Mouse (Mus musculus) neural tube, embryonic 10.5 days (tissue): ENCODE measurements around the gene Acap3.

Source experiments
- DNase-seq: peaks from one replicate; pipeline ENCODE4 v3.0.0-alpha.2; 2017; ENCODE audit warnings: low spot score; ENCODE audit errors: extremely low spot score

Gene Acap3

GRCm38 (mm10) chr4:155932031-155932430, 40.4 kb downstream of the Acap3 start:
- DNase-seq, result no peak

- DNase-seq, result no peak
Observed at GRCm38 (mm10) chr4:155943049-155943452, 51.4 kb downstream of the Acap3 start.

DNA sequence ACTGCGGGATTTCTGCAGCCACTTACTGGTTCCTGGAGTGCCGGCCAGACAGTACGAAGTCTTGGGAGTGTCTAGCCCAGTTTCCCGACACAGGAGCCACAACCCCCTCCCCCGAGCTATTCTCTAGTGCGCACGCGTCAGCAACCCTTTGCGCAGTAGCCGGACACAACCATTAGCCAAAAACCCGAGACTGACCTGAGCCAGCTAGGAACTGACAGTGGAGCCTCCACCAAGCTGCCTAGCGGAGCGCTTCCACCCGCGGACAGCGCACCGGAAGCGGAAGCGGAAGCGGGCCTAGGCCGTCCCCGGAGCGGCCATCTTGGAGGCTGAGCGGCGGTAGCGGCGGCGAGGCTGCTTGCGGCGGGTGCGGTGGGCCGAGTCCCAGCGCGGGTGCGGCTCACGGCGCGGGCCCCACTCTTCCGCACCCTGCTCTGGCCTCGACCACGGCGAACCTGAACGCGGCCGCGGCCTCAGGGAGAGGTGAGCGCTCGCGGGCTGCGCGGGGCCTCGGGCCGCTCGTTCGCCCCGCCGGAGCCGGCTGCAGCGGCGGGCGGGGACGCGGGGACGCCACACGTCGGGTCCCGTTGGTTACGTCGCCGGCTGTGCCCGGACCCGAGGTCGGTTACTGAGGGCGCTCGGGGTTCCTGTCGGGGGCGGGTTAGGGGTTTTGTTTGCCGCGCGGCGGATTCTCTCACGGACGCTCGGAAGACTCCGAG, 52.1 kb downstream of the Acap3 start, which contains the start of gene Ube2j2:
Ube2j2 (plus strand) TSS at position 298 of the 716 bp plus-strand sequence.
- DNase-seq, result peak; percentile 99

DNA sequence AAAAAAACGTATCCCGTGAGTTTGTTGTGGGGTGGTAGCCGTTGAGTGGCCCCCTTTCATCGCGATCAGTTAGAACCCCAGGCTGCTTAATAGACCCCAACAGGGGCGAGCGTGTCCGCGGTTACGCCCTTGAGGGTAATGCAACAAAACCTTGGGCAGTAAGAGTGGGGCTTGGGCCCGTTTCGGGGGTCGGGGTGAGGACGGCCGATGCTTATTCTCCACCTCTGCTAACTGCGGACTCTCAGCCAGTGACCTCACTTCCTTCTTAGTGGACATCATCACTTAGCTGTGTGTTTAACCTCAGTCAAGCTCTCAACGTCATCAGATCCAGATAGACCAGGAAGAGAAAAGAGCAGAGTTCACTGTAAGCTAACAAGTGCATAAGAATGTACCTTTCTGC, 52.6 kb downstream of the Acap3 start:
- DNase-seq, result peak; percentile 30

GRCm38 (mm10) chr4:155947094-155947493, 55.5 kb downstream of the Acap3 start:
- DNase-seq, result no peak

DNA sequence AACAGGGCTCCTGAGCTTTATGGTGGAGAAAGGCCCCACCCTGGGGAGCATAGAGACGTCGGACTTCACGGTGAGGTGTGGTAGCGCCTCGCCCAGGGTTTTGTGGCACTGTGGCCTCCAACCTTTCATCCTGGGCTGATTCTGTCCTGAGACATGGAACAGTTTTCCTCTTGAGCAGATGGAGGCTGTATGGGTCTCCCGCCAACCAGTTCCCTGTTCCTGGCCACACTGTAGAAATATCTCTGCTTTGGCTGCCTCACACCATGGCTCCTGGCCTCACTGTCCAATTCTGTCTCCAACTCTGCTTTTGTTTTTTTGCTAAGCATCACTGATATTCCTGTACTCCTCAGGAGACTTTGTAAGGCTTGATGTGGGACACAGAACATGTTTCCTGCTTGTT, 63.9 kb downstream of the Acap3 start:
- no peak for DNase-seq
